Mouse (Mus musculus) stomach, postnatal 0 days (tissue): ENCODE measurements at regions not wholly inside any gene's neighbourhood (a gene's known extent, or its start where the extent isn't known, plus 50 kb on each side); places are given as distances from the start of the nearest gene placed in this dataset.

Source experiments
- ATAC-seq: fragments of 200-750 bp; cut with Nextera tagmentation; 2 replicates; pipeline ENCODE4 v1.8.0; 2017; ENCODE audit not compliant: low FRiP score, low TSS enrichment
- DNase-seq: peaks from one replicate; pipeline ENCODE4 v3.0.0-alpha.2; 2016; ENCODE audit warnings: low spot score
- H3K27ac ChIP-seq: fragments of 300-500 bp; sonication (generic); replicated peaks from 2 replicates; pipeline ENCODE4 v1.5.1; 2014; ENCODE audit warnings: mild to moderate bottlenecking, control low read depth
- H3K27me3 ChIP-seq: fragments of 300-500 bp; sonication (generic); 2 replicates; pipeline ENCODE4 v1.6.1; 2014; ENCODE audit warnings: low read length; ENCODE audit not compliant: control insufficient read depth, insufficient read depth
- H3K36me3 ChIP-seq: fragments of 300-500 bp; sonication (generic); 2 replicates; pipeline ENCODE4 v1.6.1; 2014; ENCODE audit warnings: low read length, mixed read lengths; ENCODE audit not compliant: control insufficient read depth, insufficient read depth
- H3K4me1 ChIP-seq: fragments of 300-500 bp; sonication (generic); replicated peaks from 2 replicates; pipeline ENCODE4 v1.6.1; 2014; ENCODE audit warnings: antibody characterized with exemption; ENCODE audit not compliant: control insufficient read depth, insufficient read depth
- H3K4me2 ChIP-seq: fragments of 300-500 bp; sonication (generic); replicated peaks from 2 replicates; pipeline ENCODE4 v1.6.1; 2014; ENCODE audit warnings: low read depth, mild to moderate bottlenecking, control low read depth, moderate library complexity
- H3K4me3 ChIP-seq: fragments of 300-500 bp; sonication (generic); 2 replicates; pipeline ENCODE4 v1.5.1; 2014; ENCODE audit warnings: low read depth, low read length, control low read depth
- H3K9ac ChIP-seq: fragments of 300-500 bp; sonication (generic); 2 replicates; pipeline ENCODE4 v1.6.1; 2014; ENCODE audit warnings: mild to moderate bottlenecking, low read length, control low read depth, mixed read lengths
- H3K9me3 ChIP-seq: fragments of 300-500 bp; sonication (generic); 2 replicates; pipeline ENCODE4 v1.6.1; 2016; ENCODE audit warnings: low read length; ENCODE audit not compliant: control insufficient read depth
- CTCF ChIP-seq: IDR thresholded peaks from 2 replicates; pipeline ENCODE4 v1.5.1; 2016; ENCODE audit warnings: antibody characterized with exemption, low read depth, mild to moderate bottlenecking, moderate library complexity
- EP300 ChIP-seq: optimal IDR thresholded peaks from 2 replicates; pipeline ENCODE3; 2016; ENCODE audit warnings: antibody characterized with exemption
- WGBS: fragments of 180-500 bp; shearing (Covaris S2); extraction: QIAGEN DNeasy Blood & Tissue Kit; methylation state at CpG from one replicate; pipeline ENCODE4 v1.1.7; 2014; 5-methylcytosine and 5-hydroxymethylcytosine counted together

- Histone ChIP-seq H3K4me3 (no peak overlapping the region), H3K27me3 (no peaks in the 10 kb centered on the region), H3K36me3 (no peaks in the 10 kb centered on the region), H3K4me2 (no peak overlapping the region), H3K4me1 (no peaks in the 10 kb centered on the region), H3K9ac (no peak overlapping the region), H3K27ac (no peak overlapping the region), H3K9me3 (no peaks in the 10 kb centered on the region)
- no peak for ATAC-seq
- WGBS: 75% methylated on average over 4 of the region's 4 CpGs
- TF ChIP-seq EP300: no peak
- TF ChIP-seq CTCF: no peak
- DNase-seq: no peak
Measured at GRCm38 (mm10) chr16:49319047-49319678, 261.9 kb downstream of the Myh15 start.

DNA sequence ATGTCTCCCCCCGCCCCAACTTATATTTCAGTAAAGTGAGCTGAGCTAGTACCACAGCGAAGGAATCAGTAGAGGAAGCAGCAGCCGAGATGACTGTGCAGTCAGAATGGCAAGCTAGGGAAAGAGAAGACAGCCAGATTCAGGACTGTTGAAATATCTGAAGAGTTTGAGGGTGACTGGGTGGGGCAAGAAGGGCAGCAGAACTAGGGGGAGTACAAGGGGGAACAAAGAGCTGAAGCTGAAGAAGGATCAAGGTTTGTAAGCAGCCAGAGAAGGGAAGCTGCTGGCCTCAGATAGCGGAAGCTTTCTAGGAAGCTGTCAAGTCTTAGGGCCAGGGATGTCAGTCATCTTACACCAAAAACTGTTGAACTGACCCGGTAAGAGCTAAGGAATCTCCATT lies 262.5 kb downstream of the Myh15 start:
- no peaks in the 10 kb centered on the region for H3K4me1 ChIP-seq
- no peaks in the 10 kb centered on the region for H3K9me3 ChIP-seq
- TF ChIP-seq CTCF (no peak), EP300 (no peak)
- H3K27ac ChIP-seq: no peak overlapping the region
- ATAC-seq: no peak
- H3K9ac ChIP-seq: no peak overlapping the region
- no peak overlapping the region for H3K4me2 ChIP-seq
- DNase-seq: no peak
- no peaks in the 10 kb centered on the region for H3K27me3 ChIP-seq
- H3K4me3 ChIP-seq: no peak overlapping the region
- WGBS: 75% methylated on average over 5 of the region's 5 CpGs
- no peaks in the 10 kb centered on the region for H3K36me3 ChIP-seq

DNA sequence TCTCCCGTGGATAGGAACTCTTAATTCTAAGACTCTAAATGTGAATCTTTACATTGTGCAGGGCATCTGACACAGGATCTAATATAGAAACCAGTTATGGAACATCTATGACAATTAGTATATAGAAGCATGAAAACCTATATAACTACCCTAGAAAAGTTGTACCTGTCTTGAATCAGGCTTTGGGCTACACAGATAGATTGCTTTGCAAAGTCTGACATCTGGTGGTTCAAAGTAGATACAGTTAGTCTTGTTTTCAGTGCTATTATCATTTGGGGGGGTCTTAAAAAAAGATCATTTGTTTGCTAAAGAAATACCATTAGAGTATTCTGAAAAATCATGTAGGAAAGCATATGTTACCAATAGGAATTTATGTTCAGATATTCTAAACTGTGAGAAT lies 264.7 kb downstream of the Myh15 start:
- no peak for TF ChIP-seq EP300
- TF ChIP-seq CTCF: peak; percentile 63
- H3K27ac ChIP-seq: no peak overlapping the region
- ATAC-seq (no peak), DNase-seq (no peak)
- H3K27me3 ChIP-seq: no peaks in the 10 kb centered on the region
- WGBS: 75% methylated on average over 1 of the region's 1 CpGs
- no peaks in the 10 kb centered on the region for H3K9me3 ChIP-seq
- no peaks in the 10 kb centered on the region for H3K4me1 ChIP-seq
- H3K9ac ChIP-seq: no peak overlapping the region
- no peaks in the 10 kb centered on the region for H3K36me3 ChIP-seq
- H3K4me3 ChIP-seq: no peak overlapping the region
- no peak overlapping the region for H3K4me2 ChIP-seq

DNA sequence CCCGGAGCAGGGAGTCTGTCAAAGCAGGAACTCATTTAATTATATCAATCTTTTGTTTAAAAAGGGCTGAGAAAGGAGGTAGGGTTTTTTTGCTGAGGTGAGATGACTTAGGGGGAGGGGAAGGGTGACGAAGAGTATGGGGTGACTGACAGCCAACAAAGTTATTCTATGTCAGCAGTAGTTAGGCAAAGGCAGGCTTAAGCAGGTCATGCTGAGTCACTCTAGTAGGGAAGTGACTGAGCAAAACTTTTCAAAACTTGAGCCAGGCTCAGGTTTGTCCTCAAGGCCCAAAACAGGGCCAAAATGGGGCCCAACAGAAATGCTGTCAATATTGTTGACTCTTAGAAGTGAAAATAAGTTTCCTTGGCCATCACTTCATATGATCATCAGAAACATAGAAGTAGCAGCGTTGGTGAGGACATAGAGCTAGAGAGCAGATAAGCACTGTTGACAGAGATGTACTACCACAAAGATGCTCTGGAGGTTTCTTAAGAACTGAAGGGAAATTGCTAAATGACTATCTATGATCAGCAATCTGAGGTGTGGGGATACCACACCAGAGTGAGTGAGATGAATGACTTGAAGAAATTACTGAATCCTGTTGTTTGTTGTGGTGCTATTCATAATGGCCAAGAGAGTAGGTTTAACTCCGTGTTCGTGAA lies 273.6 kb downstream of the Myh15 start:
- Histone ChIP-seq H3K4me1 (no peaks in the 10 kb centered on the region), H3K4me2 (no peak overlapping the region), H3K9me3 (no peaks in the 10 kb centered on the region), H3K27me3 (no peaks in the 10 kb centered on the region), H3K36me3 (no peaks in the 10 kb centered on the region), H3K4me3 (no peak overlapping the region), H3K9ac (no peak overlapping the region), H3K27ac (no peak overlapping the region)
- TF ChIP-seq EP300 (no peak), CTCF (no peak)
- ATAC-seq (no peak), DNase-seq (no peak)
- WGBS: 67% methylated on average over 5 of the region's 5 CpGs

GRCm38 (mm10) chr16:49332107-49332722 lies 274.9 kb downstream of the Myh15 start:
- TF ChIP-seq EP300: no peak
- TF ChIP-seq CTCF: no peak
- H3K9ac ChIP-seq: no peak overlapping the region
- no peak overlapping the region for H3K4me2 ChIP-seq
- no peaks in the 10 kb centered on the region for H3K4me1 ChIP-seq
- no peaks in the 10 kb centered on the region for H3K36me3 ChIP-seq
- 37% methylated on average over 5 of the region's 5 CpGs for WGBS
- no peak overlapping the region for H3K4me3 ChIP-seq
- peak; percentile 19 for DNase-seq
- no peak; the same call in 1 of the 2 replicates for ATAC-seq
- H3K9me3 ChIP-seq: no peaks in the 10 kb centered on the region
- no peaks in the 10 kb centered on the region for H3K27me3 ChIP-seq
- no peak overlapping the region for H3K27ac ChIP-seq

GRCm38 (mm10) chr16:49335916-49336315 lies 278.6 kb downstream of the Myh15 start:
- no peaks in the 10 kb centered on the region for H3K27me3 ChIP-seq
- 25% methylated on average over 2 of the region's 2 CpGs for WGBS
- no peaks in the 10 kb centered on the region for H3K9me3 ChIP-seq
- no peak overlapping the region for H3K4me3 ChIP-seq
- H3K9ac ChIP-seq: no peak overlapping the region
- H3K4me1 ChIP-seq: no peaks in the 10 kb centered on the region
- no peak overlapping the region for H3K27ac ChIP-seq
- no peak overlapping the region for H3K4me2 ChIP-seq
- TF ChIP-seq EP300 (no peak), CTCF (no peak)
- ATAC-seq (no peak), DNase-seq (no peak)
- H3K36me3 ChIP-seq: no peaks in the 10 kb centered on the region
